Mouse (Mus musculus) hindbrain, embryonic 13.5 days (tissue): ENCODE results near the gene Slc7a11. TPM values are rescaled to one million over a fixed set of nuclear protein-coding genes. Genes with fewer than 3 reads are reported as not detected.
A peak's percentile ranks its signal among the peaks of the same experiment; 100 is the strongest.

Source experiments
- ATAC-seq: fragments of 200-750 bp; cut with Nextera tagmentation; 2 replicates; pipeline ENCODE4 v1.8.0; 2017; ENCODE audit warnings: moderate TSS enrichment; ENCODE audit not compliant: low FRiP score
- H3K27ac ChIP-seq: fragments of 300-500 bp; sonication (generic); 2 replicates; pipeline ENCODE4 v1.5.1; 2015; ENCODE audit warnings: inconsistent platforms, mild to moderate bottlenecking, moderate library complexity
- H3K27me3 ChIP-seq: fragments of 300-500 bp; sonication (generic); 2 replicates; pipeline ENCODE4 v1.6.1; 2015; ENCODE audit warnings: mild to moderate bottlenecking, inconsistent platforms
- H3K36me3 ChIP-seq: fragments of 300-500 bp; sonication (generic); 2 replicates; pipeline ENCODE4 v1.6.1; 2015; ENCODE audit warnings: mild to moderate bottlenecking, inconsistent platforms
- H3K4me1 ChIP-seq: fragments of 300-500 bp; sonication (generic); replicated peaks from 2 replicates; pipeline ENCODE4 v1.6.1; 2015; ENCODE audit warnings: inconsistent platforms
- H3K4me2 ChIP-seq: fragments of 300-500 bp; sonication (generic); 2 replicates; pipeline ENCODE4 v1.6.1; 2015; ENCODE audit warnings: inconsistent platforms, mild to moderate bottlenecking, moderate library complexity
- H3K4me3 ChIP-seq: fragments of 300-500 bp; sonication (generic); 2 replicates; pipeline ENCODE4 v1.5.1; 2015; ENCODE audit warnings: mild to moderate bottlenecking, inconsistent platforms
- H3K9ac ChIP-seq: fragments of 300-500 bp; sonication (generic); 2 replicates; pipeline ENCODE4 v1.6.1; 2015; ENCODE audit warnings: mild to moderate bottlenecking, inconsistent platforms
- H3K9me3 ChIP-seq: fragments of 300-500 bp; sonication (generic); 2 replicates; pipeline ENCODE4 v1.6.1; 2016; ENCODE audit warnings: inconsistent platforms
- WGBS: fragments of 180-500 bp; shearing (Covaris S2); methylation state at CpG from one replicate; pipeline ENCODE4 v1.1.7; 2015; 5-methylcytosine and 5-hydroxymethylcytosine counted together
- polyA plus RNA-seq: library from polyadenylated mRNA; unstranded; fragments of >200 nt; fragmentation: Nextera tagmentation; extraction: Ambion mirVana; gene quantifications from 2 replicates; pipeline ENCODE4 v1.2.1, GENCODE M21; 2015

Slc7a11 gene
- polyA plus RNA-seq, 1 experiment from 2014 or later, result 3.9 TPM

- no peak overlapping the region for H3K9ac ChIP-seq
- WGBS, result 71% methylated on average over 2 of the region's 2 CpGs
- H3K4me3 ChIP-seq, result no peak overlapping the region
- H3K9me3 ChIP-seq, result no peaks in the 10 kb centered on the region
- no peaks in the 10 kb centered on the region for H3K36me3 ChIP-seq
- no peaks in the 10 kb centered on the region for H3K27me3 ChIP-seq
- ATAC-seq, result no peak
- H3K4me1 ChIP-seq, result no peaks in the 10 kb centered on the region; the same call in 1 of the 2 replicates
- H3K4me2 ChIP-seq, result no peak overlapping the region
- H3K27ac ChIP-seq, result no peak overlapping the region
Measured at GRCm38 (mm10) chr3:49913929-49914328, 529.5 kb downstream of the Slc7a11 start.

- WGBS, result 12% methylated on average over 1 of the region's 1 CpGs
- Histone ChIP-seq H3K27ac (no peak overlapping the region), H3K9ac (no peak overlapping the region)
Measured at GRCm38 (mm10) chr3:49910922-49911321, 532.5 kb downstream of the Slc7a11 start.

GRCm38 (mm10) chr3:49908426-49909341 is 534.7 kb downstream of the Slc7a11 start:
- Histone ChIP-seq H3K4me3 (no peak overlapping the region), H3K27me3 (no peaks in the 10 kb centered on the region), H3K27ac (peak overlapping the region; percentile 23; the same call in 1 of the 2 replicates), H3K36me3 (no peaks in the 10 kb centered on the region), H3K4me1 (peaks cover 3% of the 10 kb centered on the region), H3K4me2 (no peak overlapping the region), H3K9ac (no peak overlapping the region), H3K9me3 (no peaks in the 10 kb centered on the region)
- WGBS, result 40% methylated on average over 12 of the region's 12 CpGs
- ATAC-seq, result no peak

More at GRCm38 (mm10) chr3:49910922-49911321, 532.5 kb downstream of the Slc7a11 start:
- peaks cover 3% of the 10 kb centered on the region for H3K4me1 ChIP-seq
- no peak overlapping the region for H3K4me2 ChIP-seq
- H3K9me3 ChIP-seq, result no peaks in the 10 kb centered on the region
- no peak for ATAC-seq
- H3K36me3 ChIP-seq, result no peaks in the 10 kb centered on the region
- no peaks in the 10 kb centered on the region for H3K27me3 ChIP-seq
- no peak overlapping the region for H3K4me3 ChIP-seq

GRCm38 (mm10) chr3:49893945-49894344 is 549.5 kb downstream of the Slc7a11 start:
- Histone ChIP-seq H3K4me3 (no peak overlapping the region), H3K9ac (no peak overlapping the region), H3K4me2 (no peak overlapping the region), H3K27ac (no peak overlapping the region), H3K9me3 (no peaks in the 10 kb centered on the region), H3K36me3 (no peaks in the 10 kb centered on the region), H3K27me3 (no peaks in the 10 kb centered on the region), H3K4me1 (no peaks in the 10 kb centered on the region)
- no peak for ATAC-seq

GRCm38 (mm10) chr3:49887359-49887758 is 556.1 kb downstream of the Slc7a11 start:
- WGBS, result 50% methylated on average over 2 of the region's 2 CpGs
- H3K4me2 ChIP-seq, result no peak overlapping the region
- no peaks in the 10 kb centered on the region for H3K36me3 ChIP-seq
- no peak for ATAC-seq
- no peak overlapping the region for H3K4me3 ChIP-seq
- H3K9ac ChIP-seq, result no peak overlapping the region
- 0 out of 2 replicates have a peak, but pooled peaks cover 6% of the 10 kb centered on the region for H3K4me1 ChIP-seq
- H3K9me3 ChIP-seq, result no peaks in the 10 kb centered on the region
- H3K27ac ChIP-seq, result no peak overlapping the region
- H3K27me3 ChIP-seq, result no peaks in the 10 kb centered on the region

GRCm38 (mm10) chr3:49886220-49886945 is 557.0 kb downstream of the Slc7a11 start:
- H3K4me1 ChIP-seq, result 0 out of 2 replicates have a peak, but pooled peaks cover 6% of the 10 kb centered on the region

GRCm38 (mm10) chr3:49880496-49880895 is 562.9 kb downstream of the Slc7a11 start:
- H3K4me1 ChIP-seq, result no peaks in the 10 kb centered on the region
- ATAC-seq, result no peak
- H3K27me3 ChIP-seq, result no peaks in the 10 kb centered on the region
- H3K27ac ChIP-seq, result no peak overlapping the region
- H3K9ac ChIP-seq, result no peak overlapping the region
- H3K9me3 ChIP-seq, result no peaks in the 10 kb centered on the region
- H3K4me2 ChIP-seq, result no peak overlapping the region
- H3K4me3 ChIP-seq, result no peak overlapping the region
- H3K36me3 ChIP-seq, result no peaks in the 10 kb centered on the region

More at GRCm38 (mm10) chr3:49886220-49886945, 557.0 kb downstream of the Slc7a11 start:
- Histone ChIP-seq H3K27ac (0 out of 2 replicates have a peak overlapping the region, but pooled peaks have one; percentile 1), H3K4me3 (no peak overlapping the region), H3K9me3 (no peaks in the 10 kb centered on the region), H3K4me2 (no peak overlapping the region), H3K9ac (no peak overlapping the region), H3K36me3 (no peaks in the 10 kb centered on the region), H3K27me3 (no peaks in the 10 kb centered on the region)
- 20% methylated on average over 8 of the region's 8 CpGs for WGBS
- peak; percentile 83 for ATAC-seq

- Histone ChIP-seq H3K4me2 (no peak overlapping the region), H3K9ac (no peak overlapping the region), H3K27me3 (no peaks in the 10 kb centered on the region), H3K27ac (no peak overlapping the region), H3K4me3 (no peak overlapping the region), H3K4me1 (peaks cover 24% of the 10 kb centered on the region), H3K36me3 (no peaks in the 10 kb centered on the region), H3K9me3 (no peaks in the 10 kb centered on the region)
- WGBS, result 68% methylated on average over 3 of the region's 3 CpGs
- ATAC-seq, result no peak
Measured at GRCm38 (mm10) chr3:49870786-49871185, 572.6 kb downstream of the Slc7a11 start.

GRCm38 (mm10) chr3:49867951-49868584 is 575.3 kb downstream of the Slc7a11 start:
- Histone ChIP-seq H3K4me3 (no peak overlapping the region), H3K36me3 (no peaks in the 10 kb centered on the region), H3K4me1 (peaks cover 26% of the 10 kb centered on the region), H3K9ac (no peak overlapping the region), H3K27me3 (no peaks in the 10 kb centered on the region), H3K4me2 (no peak overlapping the region), H3K9me3 (no peaks in the 10 kb centered on the region), H3K27ac (peak overlapping the region; percentile 76)
- peak; percentile 55 for ATAC-seq
- WGBS, result 5% methylated on average over 4 of the region's 4 CpGs

- H3K4me2 ChIP-seq, result no peak overlapping the region
- ATAC-seq, result no peak
- 14% methylated on average over 7 of the region's 7 CpGs for WGBS
Measured at GRCm38 (mm10) chr3:49867147-49867950, 576.1 kb downstream of the Slc7a11 start.

GRCm38 (mm10) chr3:49866061-49866515 is 577.3 kb downstream of the Slc7a11 start:
- Histone ChIP-seq H3K9me3 (no peaks in the 10 kb centered on the region), H3K36me3 (no peaks in the 10 kb centered on the region), H3K4me2 (peak overlapping the region; percentile 39), H3K4me3 (no peak overlapping the region), H3K4me1 (peaks cover 26% of the 10 kb centered on the region), H3K27ac (peak overlapping the region; percentile 76), H3K27me3 (no peaks in the 10 kb centered on the region), H3K9ac (peak overlapping the region; percentile 39; the same call in 1 of the 2 replicates)
- peak; percentile 92 for ATAC-seq
- WGBS, result 4% methylated on average over 11 of the region's 11 CpGs

More at GRCm38 (mm10) chr3:49867147-49867950, 576.1 kb downstream of the Slc7a11 start:
- Histone ChIP-seq H3K4me1 (peaks cover 26% of the 10 kb centered on the region), H3K9ac (no peak overlapping the region), H3K4me3 (no peak overlapping the region), H3K9me3 (no peaks in the 10 kb centered on the region), H3K27me3 (no peaks in the 10 kb centered on the region), H3K36me3 (no peaks in the 10 kb centered on the region), H3K27ac (peak overlapping the region; percentile 76)
